Mouse (Mus musculus) stomach, embryonic 16.5 days (tissue): ENCODE data around the gene Hdgfl3. TPM values are rescaled to one million over a fixed set of nuclear protein-coding genes. Genes with fewer than 3 reads are reported as not detected.
A peak's percentile ranks its signal among the peaks of the same experiment; 100 is the strongest.

Experiments used
- ATAC-seq: fragments of 200-750 bp; cut with Nextera tagmentation; 2 replicates; pipeline ENCODE4 v1.8.0; 2017; ENCODE audit warnings: moderate number of reproducible peaks, moderate TSS enrichment; ENCODE audit not compliant: insufficient read depth, low FRiP score
- H3K27ac ChIP-seq: fragments of 300-500 bp; sonication (generic); 2 replicates; pipeline ENCODE4 v1.5.1; 2014; ENCODE audit warnings: low read length
- H3K27me3 ChIP-seq: fragments of 300-500 bp; sonication (generic); 2 replicates; pipeline ENCODE4 v1.6.1; 2014; ENCODE audit warnings: low read length, control low read depth, mixed read lengths; ENCODE audit not compliant: control insufficient read depth, insufficient read depth
- H3K36me3 ChIP-seq: fragments of 300-500 bp; sonication (generic); 2 replicates; pipeline ENCODE4 v1.6.1; 2014; ENCODE audit warnings: low read length; ENCODE audit not compliant: control insufficient read depth, insufficient read depth
- H3K4me1 ChIP-seq: fragments of 300-500 bp; sonication (generic); 2 replicates; pipeline ENCODE4 v1.6.1; 2014; ENCODE audit warnings: low read length, control low read depth, mixed read lengths; ENCODE audit not compliant: control insufficient read depth, insufficient read depth
- H3K4me2 ChIP-seq: fragments of 300-500 bp; sonication (generic); 2 replicates; pipeline ENCODE4 v1.6.1; 2014; ENCODE audit warnings: low read depth, low read length, mixed read lengths
- H3K4me3 ChIP-seq: fragments of 300-500 bp; sonication (generic); replicated peaks from 2 replicates; pipeline ENCODE4 v1.5.1; 2014; ENCODE audit warnings: mild to moderate bottlenecking, low read length
- H3K9ac ChIP-seq: fragments of 300-500 bp; sonication (generic); 2 replicates; pipeline ENCODE4 v1.6.1; 2014; ENCODE audit warnings: low read length
- H3K9me3 ChIP-seq: fragments of 300-500 bp; sonication (generic); replicated peaks from 2 replicates; pipeline ENCODE4 v1.6.1; 2016; ENCODE audit warnings: low read length, control low read depth; ENCODE audit not compliant: control insufficient read depth
- WGBS: fragments of 180-500 bp; shearing (Covaris S2); extraction: QIAGEN DNeasy Blood & Tissue Kit; methylation state at CpG from one replicate; pipeline ENCODE4 v1.1.7; 2014; 5-methylcytosine and 5-hydroxymethylcytosine counted together
- polyA plus RNA-seq: library from polyadenylated mRNA; unstranded; fragments of >200 nt; fragmentation: Nextera tagmentation; extraction: Ambion mirVana; gene quantifications from 2 replicates; pipeline ENCODE4 v1.2.1, GENCODE M21; 2015

Gene Hdgfl3
- 6.9 and 8.9 TPM in 2 replicates for polyA plus RNA-seq

DNA sequence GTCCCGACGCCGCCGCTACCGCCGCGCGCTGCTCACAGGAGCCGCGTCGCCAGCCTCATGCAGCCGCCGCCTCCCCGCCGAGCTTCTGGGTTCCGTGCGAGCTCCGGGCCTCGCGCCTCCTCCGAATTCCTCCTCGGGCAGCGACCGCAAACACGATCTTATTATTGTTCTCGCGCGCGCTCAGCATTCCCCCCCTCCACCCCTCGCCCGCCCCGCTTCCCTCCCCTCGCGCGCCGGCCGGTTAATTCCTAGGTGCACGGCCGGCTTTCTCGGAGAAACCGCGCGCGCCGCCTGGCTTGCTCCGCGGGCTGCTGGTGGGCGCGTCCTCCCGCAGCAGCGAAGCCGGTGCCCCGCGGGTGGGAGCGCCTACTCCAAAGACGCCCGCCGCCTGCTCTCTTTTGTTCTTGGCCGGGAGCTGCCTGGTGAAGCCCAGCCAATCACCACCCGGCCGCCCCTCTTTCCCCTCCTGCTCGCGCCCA is at the start of gene Hdgfl3:
Hdgfl3 (minus strand) TSS at position 207 of the 479 bp plus-strand sequence.
- under 1% methylated on average over 53 of the region's 63 CpGs for WGBS
- peak; percentile 82 for ATAC-seq
- H3K36me3 ChIP-seq = no peaks in the 10 kb centered on the region

DNA sequence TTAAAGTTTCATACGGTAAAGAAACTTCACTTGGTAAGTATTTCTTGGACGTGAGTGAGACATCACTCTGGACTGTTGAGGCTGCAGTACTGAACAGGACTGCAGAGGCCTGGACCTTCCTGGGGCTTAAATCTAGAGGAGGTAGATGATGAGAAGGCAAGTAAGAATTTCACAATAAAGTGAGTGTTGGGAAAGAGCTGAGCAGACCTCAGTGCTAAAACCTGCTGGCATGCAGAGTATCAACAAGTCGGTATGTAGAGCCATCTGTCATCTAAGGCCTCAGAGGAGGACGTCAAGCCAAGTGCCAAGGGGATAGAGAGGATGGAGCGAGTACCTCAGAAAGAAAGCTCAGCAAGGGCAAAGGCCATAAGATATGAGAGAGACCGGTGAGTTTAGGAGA is 49.4 kb upstream of the Hdgfl3 start:
- Histone ChIP-seq H3K9me3 (no peaks in the 10 kb centered on the region), H3K27me3 (0 out of 2 replicates have a peak, but pooled peaks cover 2% of the 10 kb centered on the region), H3K4me2 (no peak overlapping the region), H3K4me1 (no peaks in the 10 kb centered on the region), H3K9ac (no peak overlapping the region), H3K4me3 (no peak overlapping the region), H3K27ac (no peak overlapping the region), H3K36me3 (no peaks in the 10 kb centered on the region)
- ATAC-seq = no peak
- WGBS = 57% methylated on average over 6 of the region's 6 CpGs

More for the DNA sequence above, at the start of gene Hdgfl3:
- H3K27me3 ChIP-seq = peaks cover 7% of the 10 kb centered on the region; the same call in 1 of the 2 replicates
- H3K4me1 ChIP-seq = peaks cover 7% of the 10 kb centered on the region; the same call in 1 of the 2 replicates
- H3K27ac ChIP-seq = peak within 1 kb of the TSS; percentile 82
- peak within 1 kb of the TSS; percentile 58 for H3K4me2 ChIP-seq
- peak within 1 kb of the TSS; percentile 77 for H3K4me3 ChIP-seq
- no peaks in the 10 kb centered on the region for H3K9me3 ChIP-seq
- peak within 1 kb of the TSS; percentile 87 for H3K9ac ChIP-seq

DNA sequence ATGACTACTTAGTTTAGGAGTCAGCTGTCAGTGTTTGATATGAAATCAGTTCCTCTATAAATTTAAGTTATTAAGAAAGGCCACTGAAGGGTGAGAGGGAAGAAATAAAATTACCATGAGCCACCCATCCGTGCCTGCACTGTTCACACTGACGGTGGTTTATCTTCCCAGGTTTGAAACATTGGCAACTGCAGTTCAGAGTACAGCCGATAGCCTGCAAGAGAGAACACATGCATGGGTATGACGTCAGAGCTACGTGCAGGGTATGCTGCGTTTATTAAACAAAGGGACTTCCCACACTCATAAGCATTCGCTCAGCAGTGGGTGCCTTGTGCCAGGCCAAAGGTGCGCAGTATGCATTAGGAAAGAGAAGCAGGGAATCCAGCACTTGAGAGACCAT is 44.0 kb upstream of the Hdgfl3 start:
- no peak for ATAC-seq
- H3K27ac ChIP-seq = no peak overlapping the region
- 56% methylated on average over 8 of the region's 8 CpGs for WGBS

DNA sequence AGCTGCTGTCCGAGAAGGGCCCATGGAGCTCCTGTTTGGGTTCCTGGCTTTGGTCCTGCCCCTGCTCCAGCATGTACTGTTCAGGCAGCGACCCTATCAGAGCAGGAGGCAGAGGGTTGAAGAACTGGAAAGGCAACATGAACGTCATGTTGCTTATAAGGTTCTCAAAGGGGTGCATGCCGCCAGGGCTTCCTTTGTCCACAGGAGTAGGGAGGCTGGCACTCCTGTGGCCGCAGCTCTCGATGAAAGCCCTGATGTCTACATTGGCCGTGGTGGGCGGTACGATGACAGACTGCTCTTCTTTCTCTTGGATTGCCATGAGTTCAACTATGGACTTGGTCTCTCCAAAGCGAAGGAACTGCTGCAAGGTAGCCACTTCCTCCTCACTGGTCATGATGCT is 40.3 kb upstream of the Hdgfl3 start:
- Histone ChIP-seq H3K4me1 (no peaks in the 10 kb centered on the region), H3K9me3 (no peaks in the 10 kb centered on the region), H3K4me3 (no peak overlapping the region), H3K27ac (no peak overlapping the region), H3K36me3 (no peaks in the 10 kb centered on the region), H3K27me3 (no peaks in the 10 kb centered on the region; the same call in 1 of the 2 replicates), H3K9ac (no peak overlapping the region), H3K4me2 (no peak overlapping the region)
- no peak for ATAC-seq
- WGBS = 83% methylated on average over 10 of the region's 10 CpGs

More for the DNA sequence above, 44.0 kb upstream of the Hdgfl3 start:
- no peak overlapping the region for H3K4me3 ChIP-seq
- H3K36me3 ChIP-seq = no peaks in the 10 kb centered on the region
- H3K4me2 ChIP-seq = no peak overlapping the region
- no peaks in the 10 kb centered on the region; the same call in 1 of the 2 replicates for H3K27me3 ChIP-seq
- H3K9me3 ChIP-seq = no peaks in the 10 kb centered on the region
- no peaks in the 10 kb centered on the region for H3K4me1 ChIP-seq
- H3K9ac ChIP-seq = no peak overlapping the region

DNA sequence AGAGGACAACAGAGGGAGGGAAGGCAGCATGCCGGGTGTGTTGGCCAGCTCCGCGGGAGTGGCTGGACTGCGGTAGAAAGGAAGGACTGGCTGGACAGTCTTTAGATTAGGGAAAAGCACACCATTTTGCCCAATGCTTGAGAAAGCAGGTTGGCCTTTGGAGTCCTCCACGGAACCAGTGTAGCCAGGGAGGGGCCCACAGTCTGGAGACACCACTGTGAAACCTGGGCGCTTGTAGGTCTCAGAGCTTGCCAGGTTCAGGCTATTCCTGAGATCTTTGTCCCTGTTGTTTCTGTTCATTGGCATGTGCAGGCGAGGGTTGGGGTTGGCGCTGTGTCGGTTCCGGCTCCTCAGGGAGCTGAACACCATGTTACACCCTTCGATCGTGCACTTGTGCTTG is 39.7 kb upstream of the Hdgfl3 start:
- no peak overlapping the region for H3K9ac ChIP-seq
- H3K27me3 ChIP-seq = no peaks in the 10 kb centered on the region; the same call in 1 of the 2 replicates
- no peak overlapping the region for H3K4me3 ChIP-seq
- no peaks in the 10 kb centered on the region for H3K9me3 ChIP-seq
- H3K4me1 ChIP-seq = no peaks in the 10 kb centered on the region
- no peaks in the 10 kb centered on the region for H3K36me3 ChIP-seq
- ATAC-seq = no peak
- H3K4me2 ChIP-seq = no peak overlapping the region
- 91% methylated on average over 12 of the region's 12 CpGs for WGBS
- H3K27ac ChIP-seq = no peak overlapping the region

DNA sequence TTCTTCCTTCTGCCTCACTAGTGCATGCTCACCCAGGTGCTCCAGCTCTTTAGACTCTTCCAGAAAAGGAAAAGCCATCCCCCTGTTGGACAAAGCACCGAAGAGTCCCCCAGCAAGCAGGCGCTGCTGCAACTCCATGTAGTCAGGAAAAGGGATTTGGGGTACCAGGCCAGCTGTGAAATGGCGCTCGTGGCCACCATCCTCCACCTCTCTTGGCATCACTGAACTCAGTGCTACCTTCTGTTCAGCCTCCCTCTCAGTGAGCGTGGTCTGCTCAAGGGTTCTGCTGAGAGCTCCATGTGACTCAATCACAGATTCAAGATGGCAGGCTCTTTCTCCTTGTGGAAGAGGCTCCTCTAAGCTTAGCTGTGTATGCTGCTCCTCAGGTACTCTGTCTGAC is 39.1 kb upstream of the Hdgfl3 start:
- no peak overlapping the region for H3K4me3 ChIP-seq
- no peak overlapping the region for H3K9ac ChIP-seq
- ATAC-seq = no peak
- no peaks in the 10 kb centered on the region for H3K9me3 ChIP-seq
- H3K36me3 ChIP-seq = no peaks in the 10 kb centered on the region
- no peak overlapping the region for H3K4me2 ChIP-seq
- H3K4me1 ChIP-seq = no peaks in the 10 kb centered on the region
- H3K27me3 ChIP-seq = no peaks in the 10 kb centered on the region; the same call in 1 of the 2 replicates
- WGBS = 91% methylated on average over 5 of the region's 5 CpGs
- H3K27ac ChIP-seq = no peak overlapping the region

DNA sequence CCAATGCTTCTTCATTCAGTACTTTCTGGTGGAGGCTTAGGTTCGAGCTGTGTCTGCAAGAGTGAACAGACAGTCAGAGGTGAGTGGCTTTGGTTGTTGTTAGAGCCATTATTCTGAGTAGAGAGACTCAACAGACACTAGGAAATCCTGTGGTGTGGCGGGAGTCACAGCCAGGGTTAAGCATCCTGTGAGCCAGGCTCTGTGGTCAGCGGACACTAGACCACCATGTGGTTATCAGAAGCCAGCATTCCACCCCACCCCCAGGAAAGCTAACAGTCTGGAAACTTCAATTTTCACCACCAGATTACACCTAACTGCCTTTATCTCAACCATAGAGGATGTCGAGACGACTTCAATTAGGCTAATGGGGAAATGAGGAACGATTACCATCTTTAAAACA is 34.7 kb upstream of the Hdgfl3 start:
- H3K4me1 ChIP-seq = no peaks in the 10 kb centered on the region
- no peak overlapping the region for H3K27ac ChIP-seq
- H3K4me2 ChIP-seq = no peak overlapping the region
- H3K9ac ChIP-seq = no peak overlapping the region
- H3K9me3 ChIP-seq = no peaks in the 10 kb centered on the region
- H3K36me3 ChIP-seq = no peaks in the 10 kb centered on the region
- 67% methylated on average over 6 of the region's 6 CpGs for WGBS
- H3K27me3 ChIP-seq = no peaks in the 10 kb centered on the region
- no peak overlapping the region for H3K4me3 ChIP-seq
- ATAC-seq = no peak

DNA sequence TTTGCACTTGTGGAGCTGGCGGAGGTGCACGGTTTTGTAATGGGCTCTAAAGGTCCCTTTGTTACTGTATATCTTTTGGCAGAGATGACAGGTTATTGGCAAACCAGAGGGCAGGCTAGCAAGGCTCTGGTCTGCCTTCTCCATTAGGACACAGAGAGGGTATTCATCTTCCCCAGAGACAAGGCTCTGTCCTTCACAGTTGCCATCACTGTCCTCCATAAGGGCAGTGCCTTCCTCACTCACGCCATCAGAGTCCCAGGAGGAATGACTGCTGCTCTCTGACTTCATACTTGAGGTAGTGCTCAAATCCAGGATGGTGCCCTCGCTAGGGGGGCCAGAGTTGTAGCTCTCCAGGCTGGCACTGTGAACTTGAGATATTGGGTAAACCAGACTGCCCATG is 34.2 kb upstream of the Hdgfl3 start:
- Histone ChIP-seq H3K27ac (no peak overlapping the region), H3K9ac (no peak overlapping the region), H3K4me1 (no peaks in the 10 kb centered on the region), H3K36me3 (no peaks in the 10 kb centered on the region), H3K4me2 (no peak overlapping the region), H3K4me3 (no peak overlapping the region), H3K27me3 (no peaks in the 10 kb centered on the region), H3K9me3 (no peaks in the 10 kb centered on the region)
- 82% methylated on average over 4 of the region's 4 CpGs for WGBS
- no peak for ATAC-seq

DNA sequence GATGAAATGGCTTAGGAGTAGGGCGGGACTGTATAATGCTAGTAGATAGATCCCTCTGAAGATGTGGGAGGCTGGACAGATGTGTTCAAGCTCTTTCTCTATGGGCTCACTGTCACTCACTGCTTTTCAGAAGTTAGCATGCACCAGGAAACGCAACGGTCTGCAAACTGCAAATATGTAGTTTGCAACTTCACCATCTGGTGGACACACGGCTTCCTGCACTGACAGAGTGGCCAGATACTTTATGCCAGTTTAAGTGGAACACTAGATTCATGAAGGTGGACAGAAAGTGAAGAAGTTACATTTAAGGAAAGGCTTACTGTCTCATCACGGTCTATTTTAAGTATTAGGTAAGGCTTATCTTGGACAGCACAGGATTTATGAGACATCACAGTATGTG is 31.9 kb upstream of the Hdgfl3 start:
- H3K9ac ChIP-seq = no peak overlapping the region
- 84% methylated on average over 5 of the region's 5 CpGs for WGBS
- no peaks in the 10 kb centered on the region for H3K9me3 ChIP-seq
- no peak overlapping the region for H3K27ac ChIP-seq
- H3K4me2 ChIP-seq = no peak overlapping the region
- H3K36me3 ChIP-seq = no peaks in the 10 kb centered on the region
- no peaks in the 10 kb centered on the region for H3K27me3 ChIP-seq
- H3K4me1 ChIP-seq = no peaks in the 10 kb centered on the region
- ATAC-seq = no peak
- H3K4me3 ChIP-seq = no peak overlapping the region
